Comparison of ENCODE assay signal across 10 mouse cellular contexts in genomic region chr7:79502152-79503102, GRCm38 (mm10). TPM values are rescaled to one million over a fixed set of nuclear protein-coding genes. Genes with fewer than 3 reads are reported as not detected.
DNase-seq lines count a peak whose midpoint lies in the region; ATAC-seq and TF ChIP-seq lines count a peak whose summit lies in the region.
"Had no signal": no experiment of that assay in that cellular context is flagged by ENCODE, and none has a peak within 500 bp of the region (broad histone marks: within the 10 kb centered on the region; RNA-seq: fewer than 3 reads in every experiment).

No protein-coding gene starts in this region.

- WGBS in forebrain, postnatal 0 days, result 10% methylated on average over 10 of the region's 10 CpGs
- 23% methylated on average over 10 of the region's 10 CpGs for WGBS in midbrain, postnatal 0 days

- H3K9me3 ChIP-seq in forebrain, postnatal 0 days (ENCODE audit: low read length), result no peaks in the 10 kb centered on the region
- no peaks in the 10 kb centered on the region for H3K9me3 ChIP-seq in midbrain, postnatal 0 days (ENCODE audit: low read length)

- ATAC-seq in forebrain, postnatal 0 days, result no peak
- no peak for ATAC-seq in midbrain, postnatal 0 days (ENCODE audit: low FRiP score)
- ATAC-seq: intestine, embryonic 16.5 days had no signal

- 0 out of 2 replicates have a peak, but pooled peaks cover 10% of the 10 kb centered on the region for H3K4me1 ChIP-seq in forebrain, postnatal 0 days (ENCODE audit: insufficient read depth)
- peaks cover 7% of the 10 kb centered on the region; the same call in 1 of the 2 replicates for H3K4me1 ChIP-seq in midbrain, postnatal 0 days (ENCODE audit: insufficient read depth, low read length)

- H3K4me3 ChIP-seq in forebrain, postnatal 0 days (ENCODE audit: low read depth, low read length), result peak overlapping the region; percentile 92
- peak overlapping the region; percentile 78 for H3K4me3 ChIP-seq in midbrain, postnatal 0 days (ENCODE audit: low read depth, low read length)

- peaks cover 2% of the 10 kb centered on the region; the same call in 1 of the 2 replicates for H3K36me3 ChIP-seq in forebrain, postnatal 0 days (ENCODE audit: insufficient read depth)
- no peaks in the 10 kb centered on the region for H3K36me3 ChIP-seq in midbrain, postnatal 0 days (ENCODE audit: insufficient read depth, low read length)

- H3K4me2 ChIP-seq in forebrain, postnatal 0 days (ENCODE audit: low read depth), result peak overlapping the region; percentile 95
- H3K4me2 ChIP-seq in midbrain, postnatal 0 days (ENCODE audit: low read depth, low read length, poor library complexity, severe bottlenecking), result peak overlapping the region; percentile 90

- H3K27me3 ChIP-seq in forebrain, postnatal 0 days (ENCODE audit: insufficient read depth, low read length), result no peaks in the 10 kb centered on the region
- peaks cover 17% of the 10 kb centered on the region; the same call in 1 of the 2 replicates for H3K27me3 ChIP-seq in midbrain, postnatal 0 days (ENCODE audit: insufficient read depth, low read length)

- intact Hi-C loops in left cerebral cortex, postnatal 36 days (cut with DNase I), result no loop called here

- no peak for TF ChIP-seq CTCF in forebrain, postnatal 0 days (IDR thresholded peaks at IDR 0.05; ENCODE audit: low read depth)
- no peak for TF ChIP-seq CTCF in midbrain, postnatal 0 days (IDR thresholded peaks at IDR 0.05)

- H3K27ac ChIP-seq in forebrain, postnatal 0 days (ENCODE audit: low read depth, low read length), result peak overlapping the region; percentile 98
- peak overlapping the region; percentile 82 for H3K27ac ChIP-seq in midbrain, postnatal 0 days (ENCODE audit: low read depth, low read length)

- peak; percentile 9 to 19 for DNase-seq in left cerebral cortex, postnatal 36 days (ENCODE audit: low spot score in 2 of 2)
- DNase-seq in left cerebral cortex, adult 11 months (ENCODE audit: low spot score), result no peak
- DNase-seq in cerebellum, postnatal 10 days, result peak; percentile 29 to 39
- DNase-seq in forebrain, postnatal 0 days, result peak; percentile 56
- peak; percentile 33 for DNase-seq in midbrain, postnatal 0 days (ENCODE audit: low spot score)
- no peak for DNase-seq in heart, adult 18-20 months
- DNase-seq in ovary, adult 18-20 months (ENCODE audit: low spot score), result no peak
- DNase-seq in urinary bladder, adult 2 months (ENCODE audit: low spot score), result no peak
- DNase-seq: lung, adult 2 months had no signal

- H3K9ac ChIP-seq in forebrain, postnatal 0 days, result peak overlapping the region; percentile 100
- H3K9ac ChIP-seq in midbrain, postnatal 0 days (replicated peaks; ENCODE audit: low read length, poor library complexity, severe bottlenecking), result peak overlapping the region; percentile 96

RNA-seq across cellular contexts. Expression of gene Polg, which starts 36.3 kb away (rescaled TPM):
- 10 to 100 TPM; 77.8 to 97.5 TPM for total RNA-seq in left cerebral cortex, postnatal 36 days (2021)
- 51.1 and 52.9 TPM in 2 replicates for total RNA-seq in forebrain, postnatal 0 days (2014; rRNA removed)
- polyA plus RNA-seq in forebrain, postnatal 0 days (2015; fragmentation: Nextera tagmentation; extraction: Ambion mirVana), result 17.4 and 19.4 TPM in 2 replicates
- total RNA-seq in midbrain, postnatal 0 days (2014; rRNA removed), result 46.5 and 49.4 TPM in 2 replicates
- 16.9 and 18.6 TPM in 2 replicates for polyA plus RNA-seq in midbrain, postnatal 0 days (2015; fragmentation: Nextera tagmentation; extraction: Ambion mirVana)
- 10 to 100 TPM; 56.1 to 60.0 TPM for total RNA-seq in heart, adult 18-20 months (2021)
- 50.9 and 56.0 TPM in 2 replicates for polyA plus RNA-seq in urinary bladder, adult 2 months (2012; rRNA removed)

Comparison
In these comparisons a context has a peak if more than half of its experiments do, and no peak if none do; other contexts are left out.
1. DNase-seq: peak in left cerebral cortex, postnatal 36 days (2 of 2), cerebellum, postnatal 10 days (2 of 2), forebrain, postnatal 0 days (single experiment) and midbrain, postnatal 0 days (single experiment); none in left cerebral cortex, adult 11 months (single experiment), heart, adult 18-20 months (0 of 2), ovary, adult 18-20 months (single experiment) and urinary bladder, adult 2 months (single experiment).